ENCODE assay signal across 22 mouse cellular contexts in genomic region chr2:71607087-71607502, GRCm38 (mm10).
DNase-seq lines count a peak whose midpoint lies in the region; ATAC-seq and TF ChIP-seq lines count a peak whose summit lies in the region.
"Had no signal": no experiment of that assay in that cellular context is flagged by ENCODE, and none has a peak within 500 bp of the region (broad histone marks: within the 10 kb centered on the region; RNA-seq: fewer than 3 reads in every experiment).

No protein-coding gene starts in this region.

- H3K4me2 ChIP-seq in intestine, postnatal 0 days (replicated peaks; ENCODE audit: low read depth) = peak overlapping the region; percentile 43
- H3K4me2 ChIP-seq: forebrain, embryonic 15.5 days; hindbrain, embryonic 12.5 days; liver, embryonic 12.5 days had no signal

- H3K4me1 ChIP-seq in intestine, postnatal 0 days (replicated peaks; ENCODE audit: control insufficient read depth, insufficient read depth, low read length) = peaks cover 6% of the 10 kb centered on the region; the same call in 1 of the 2 replicates
- H3K4me1 ChIP-seq: liver, embryonic 12.5 days had no signal

- no peak overlapping the region for H3K4me3 ChIP-seq in intestine, postnatal 0 days (ENCODE audit: low read depth, low read length)
- H3K4me3 ChIP-seq: forebrain, embryonic 15.5 days; heart, embryonic 10.5 days; hindbrain, embryonic 12.5 days; left cerebral cortex, adult 2 months; limb, embryonic 10.5 days; liver, embryonic 12.5 days had no signal

- H3K27ac ChIP-seq in intestine, postnatal 0 days (ENCODE audit: low read depth, low read length) = no peak overlapping the region; the same call in 1 of the 2 replicates
- H3K27ac ChIP-seq: heart, embryonic 10.5 days; hindbrain, embryonic 12.5 days; left cerebral cortex, adult 2 months; liver, embryonic 12.5 days had no signal

- no peak overlapping the region for H3K9ac ChIP-seq in intestine, postnatal 0 days (ENCODE audit: low read depth, low read length)
- H3K9ac ChIP-seq: forebrain, embryonic 15.5 days; hindbrain, embryonic 12.5 days; liver, embryonic 12.5 days had no signal

- DNase-seq in kidney, adult 18-20 months = peak; percentile 54
- no peak for DNase-seq in kidney, postnatal 10 days
- DNase-seq in R1 (ENCODE audit: low read depth, low spot score) = peak; percentile 86
- DNase-seq in kidney, postnatal 14 days = peak; percentile 56
- no peak for DNase-seq in left cerebral cortex, adult 18-20 months (ENCODE audit: low spot score in 2 of 2)
- no peak for DNase-seq in cerebellum, adult 11-12 months
- DNase-seq in frontal cortex, postnatal 25 days (ENCODE audit: low spot score in 2 of 2) = no peak
- DNase-seq: adrenal gland, adult 2 months; cerebellum, adult 8-10 months; gastrocnemius, postnatal 36 days; lung, adult 2 months; right cerebral cortex, adult 18-20 months; thymus, postnatal 25 days had no signal

- 40% methylated on average over 3 of the region's 3 CpGs for WGBS in intestine, postnatal 0 days

- no peaks in the 10 kb centered on the region for H3K36me3 ChIP-seq in intestine, postnatal 0 days (ENCODE audit: control insufficient read depth, insufficient read depth)
- H3K36me3 ChIP-seq: forebrain, embryonic 15.5 days; heart, embryonic 10.5 days; hindbrain, embryonic 12.5 days; limb, embryonic 10.5 days; liver, embryonic 12.5 days had no signal

- TF ChIP-seq CTCF in intestine, postnatal 0 days (IDR thresholded peaks at IDR 0.05; ENCODE audit: low read depth) = no peak

- peaks cover 7% of the 10 kb centered on the region; the same call in 1 of the 2 replicates for H3K9me3 ChIP-seq in intestine, postnatal 0 days (ENCODE audit: control insufficient read depth)
- H3K9me3 ChIP-seq: forebrain, embryonic 15.5 days; heart, embryonic 10.5 days; hindbrain, embryonic 12.5 days; limb, embryonic 10.5 days; liver, embryonic 12.5 days had no signal

- no peaks in the 10 kb centered on the region for H3K27me3 ChIP-seq in intestine, postnatal 0 days (replicated peaks; ENCODE audit: control insufficient read depth, insufficient read depth, low read length)
- H3K27me3 ChIP-seq: CH12.LX; forebrain, embryonic 15.5 days; liver, embryonic 12.5 days had no signal

- peak; percentile 87 for ATAC-seq in intestine, postnatal 0 days
- ATAC-seq: forebrain, embryonic 15.5 days; inflammation-experienced regulatory T-cells, adult 6 months; liver, embryonic 12.5 days had no signal

Comparison
In these comparisons a context has a peak if more than half of its experiments do, and no peak if none do; other contexts are left out.
1. DNase-seq: peak in kidney, adult 18-20 months (single experiment), R1 (single experiment) and kidney, postnatal 14 days (single experiment); none in kidney, postnatal 10 days (single experiment), left cerebral cortex, adult 18-20 months (0 of 2), cerebellum, adult 11-12 months (single experiment) and frontal cortex, postnatal 25 days (0 of 2).